In the genomic region with DNA sequence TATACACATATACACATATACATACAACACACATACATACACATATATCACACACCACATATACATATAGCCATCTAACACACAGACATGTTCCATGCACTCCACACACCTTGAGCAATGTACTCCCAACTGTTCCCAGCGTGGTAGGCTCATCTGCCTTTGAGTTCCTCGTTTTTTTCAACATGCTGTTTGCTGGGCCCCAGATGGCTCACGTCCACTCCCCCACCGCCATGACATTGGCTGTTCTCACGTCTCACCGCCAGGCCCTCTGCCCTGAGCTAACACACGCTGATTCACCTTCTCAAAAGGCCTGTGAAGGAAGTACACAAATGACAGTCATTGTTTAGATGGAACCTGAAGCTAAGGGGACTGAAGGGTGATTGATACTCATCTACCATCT, we compare ENCODE assay signal across 24 mouse cellular contexts. TPM values are rescaled to one million over a fixed set of nuclear protein-coding genes. Genes with fewer than 3 reads are reported as not detected.
DNase-seq lines count a peak whose midpoint lies in the region; ATAC-seq and TF ChIP-seq lines count a peak whose summit lies in the region.
"Had no signal": no experiment of that assay in that cellular context is flagged by ENCODE, and none has a peak within 500 bp of the region (broad histone marks: within the 10 kb centered on the region; RNA-seq: fewer than 3 reads in every experiment).

No protein-coding gene starts in this region.

- 0 out of 2 replicates have a peak, but pooled peaks have one; percentile 7 for ATAC-seq in lung, postnatal 0 days
- ATAC-seq in granulocyte monocyte progenitor cell, adult 5-6 weeks (replicated peaks; ENCODE audit: poor library complexity, severe bottlenecking), result peak; percentile 62
- ATAC-seq in megakaryocyte, adult 5-6 weeks (ENCODE audit: poor library complexity, severe bottlenecking), result peak; percentile 91
- no peak for ATAC-seq in stomach, embryonic 16.5 days (ENCODE audit: insufficient read depth, low FRiP score)
- ATAC-seq in midbrain, embryonic 11.5 days (ENCODE audit: low FRiP score), result no peak
- ATAC-seq: Patski had no signal

- H3K9ac ChIP-seq in lung, postnatal 0 days (replicated peaks; ENCODE audit: low read depth), result no peak overlapping the region
- H3K9ac ChIP-seq in stomach, embryonic 16.5 days (ENCODE audit: low read length), result no peak overlapping the region
- no peak overlapping the region for H3K9ac ChIP-seq in midbrain, embryonic 11.5 days (ENCODE audit: low read length)
- H3K9ac ChIP-seq: hindbrain, embryonic 15.5 days; lung, embryonic 14.5 days had no signal

- H3K9me3 ChIP-seq in lung, postnatal 0 days (ENCODE audit: low read length), result no peaks in the 10 kb centered on the region
- no peaks in the 10 kb centered on the region for H3K9me3 ChIP-seq in stomach, embryonic 16.5 days (replicated peaks; ENCODE audit: control insufficient read depth, low read length)
- no peaks in the 10 kb centered on the region for H3K9me3 ChIP-seq in midbrain, embryonic 11.5 days (ENCODE audit: control insufficient read depth, low read length)
- H3K9me3 ChIP-seq: hindbrain, embryonic 15.5 days had no signal

- no peak for DNase-seq in lung, postnatal 0 days (ENCODE audit: low spot score)
- DNase-seq in lung, postnatal 14 days, result no peak
- DNase-seq in right cerebral cortex, adult 18-20 months, result no peak
- no peak for DNase-seq in midbrain, embryonic 11.5 days (ENCODE audit: low spot score, missing footprints)
- DNase-seq in thymus, postnatal 36 days, result no peak
- DNase-seq: adrenal gland, adult 8-10 months; cerebellum, postnatal 10 days; embryo, embryonic 11 days; heart, adult 11 months; heart, postnatal 36 days; kidney, adult 8-10 months; kidney, postnatal 25 days; layer of hippocampus, adult 9-11 months; lung, embryonic 14.5 days; midbrain, embryonic 14.5 days; right cerebral cortex, postnatal 4 days; thymus, postnatal 4 days had no signal

- H3K4me1 ChIP-seq in lung, postnatal 0 days (ENCODE audit: insufficient read depth, low read depth, low read length), result 0 out of 2 replicates have a peak, but pooled peaks cover 3% of the 10 kb centered on the region
- peaks cover 14% of the 10 kb centered on the region for H3K4me1 ChIP-seq in stomach, embryonic 16.5 days (ENCODE audit: control insufficient read depth, insufficient read depth, low read length)
- no peaks in the 10 kb centered on the region for H3K4me1 ChIP-seq in midbrain, embryonic 11.5 days (ENCODE audit: control insufficient read depth, insufficient read depth, low read length)
- H3K4me1 ChIP-seq: hindbrain, embryonic 15.5 days had no signal

- no peak for TF ChIP-seq EP300 in lung, postnatal 0 days (IDR thresholded peaks at IDR 0.05)

- H3K36me3 ChIP-seq in lung, postnatal 0 days (ENCODE audit: insufficient read depth, low read length), result no peaks in the 10 kb centered on the region
- no peaks in the 10 kb centered on the region for H3K36me3 ChIP-seq in stomach, embryonic 16.5 days (ENCODE audit: control insufficient read depth, insufficient read depth, low read length)
- H3K36me3 ChIP-seq in midbrain, embryonic 11.5 days (ENCODE audit: control insufficient read depth, insufficient read depth, low read length), result no peaks in the 10 kb centered on the region
- H3K36me3 ChIP-seq: hindbrain, embryonic 15.5 days had no signal

- H3K4me2 ChIP-seq in lung, postnatal 0 days (replicated peaks; ENCODE audit: low read depth, low read length), result no peak overlapping the region
- no peak overlapping the region for H3K4me2 ChIP-seq in stomach, embryonic 16.5 days (ENCODE audit: low read depth, low read length)
- H3K4me2 ChIP-seq in midbrain, embryonic 11.5 days, result no peak overlapping the region
- H3K4me2 ChIP-seq: hindbrain, embryonic 15.5 days; lung, embryonic 14.5 days had no signal

- TF ChIP-seq CTCF in lung, postnatal 0 days (IDR thresholded peaks at IDR 0.05), result no peak

- H3K27me3 ChIP-seq in lung, postnatal 0 days (replicated peaks; ENCODE audit: insufficient read depth, low read length), result no peaks in the 10 kb centered on the region
- H3K27me3 ChIP-seq in stomach, embryonic 16.5 days (ENCODE audit: control insufficient read depth, insufficient read depth, low read length), result no peaks in the 10 kb centered on the region
- H3K27me3 ChIP-seq in midbrain, embryonic 11.5 days (ENCODE audit: control insufficient read depth, insufficient read depth, low read length), result no peaks in the 10 kb centered on the region
- H3K27me3 ChIP-seq: hindbrain, embryonic 15.5 days; Patski had no signal

- WGBS in lung, postnatal 0 days, result 66% methylated on average over 7 of the region's 7 CpGs
- WGBS in stomach, embryonic 16.5 days, result 46% methylated on average over 7 of the region's 7 CpGs
- WGBS in midbrain, embryonic 11.5 days, result 89% methylated on average over 7 of the region's 7 CpGs

- no peak overlapping the region for H3K4me3 ChIP-seq in lung, postnatal 0 days (ENCODE audit: low read depth, low read length)
- H3K4me3 ChIP-seq in stomach, embryonic 16.5 days (replicated peaks; ENCODE audit: low read length), result no peak overlapping the region
- H3K4me3 ChIP-seq in midbrain, embryonic 11.5 days (ENCODE audit: low read depth, low read length), result no peak overlapping the region
- H3K4me3 ChIP-seq: hindbrain, embryonic 15.5 days; myocyte had no signal

- no peak overlapping the region for H3K27ac ChIP-seq in lung, postnatal 0 days (ENCODE audit: low read length)
- peak overlapping the region; percentile 72; the same call in 1 of the 2 replicates for H3K27ac ChIP-seq in stomach, embryonic 16.5 days (ENCODE audit: low read length)
- H3K27ac ChIP-seq in midbrain, embryonic 11.5 days (ENCODE audit: low read depth, low read length), result no peak overlapping the region
- H3K27ac ChIP-seq: hindbrain, embryonic 15.5 days; macrophage had no signal

RNA-seq across cellular contexts. Expression of gene Zfp36l2, which starts 52.5 kb away (rescaled TPM):
- polyA plus RNA-seq in lung, postnatal 0 days (2015; fragmentation: Nextera tagmentation; extraction: Ambion mirVana), result 15.6 and 17.5 TPM in 2 replicates
- total RNA-seq in granulocyte monocyte progenitor cell, adult 5-6 weeks (2014; fragmentation: Nextera tagmentation), result 199 TPM in 2 replicates
- total RNA-seq in granulocyte monocyte progenitor cell, adult 5-6 weeks (2017), result 91.5 and 99.4 TPM in 2 replicates
- 316 and 357 TPM in 2 replicates for total RNA-seq in megakaryocyte, adult 5-6 weeks (2015)
- total RNA-seq in megakaryocyte, adult 5-6 weeks (2017), result 121 and 168 TPM in 2 replicates
- polyA plus RNA-seq in stomach, embryonic 16.5 days (2015; fragmentation: Nextera tagmentation; extraction: Ambion mirVana), result 12.7 and 14.5 TPM in 2 replicates
- 14.4 and 14.6 TPM in 2 replicates for polyA plus RNA-seq in midbrain, embryonic 11.5 days (2014; fragmentation: Nextera tagmentation; extraction: Ambion mirVana)

Comparison
In these comparisons a context has a peak if more than half of its experiments do, and no peak if none do; other contexts are left out.
1. ATAC-seq: peak in lung, postnatal 0 days (single experiment), granulocyte monocyte progenitor cell, adult 5-6 weeks (single experiment) and megakaryocyte, adult 5-6 weeks (single experiment); none in stomach, embryonic 16.5 days (single experiment) and midbrain, embryonic 11.5 days (single experiment).